Mouse (Mus musculus) forebrain, embryonic 12.5 days (tissue): ENCODE data around the gene Lsg1. TPM values are rescaled to one million over a fixed set of nuclear protein-coding genes. Genes with fewer than 3 reads are reported as not detected.

Experiments
- ATAC-seq: fragments of 200-750 bp; cut with Nextera tagmentation; 2 replicates; pipeline ENCODE4 v1.8.0; 2017; ENCODE audit warnings: moderate TSS enrichment; ENCODE audit not compliant: low FRiP score
- H3K27ac ChIP-seq: fragments of 300-500 bp; sonication (generic); 2 replicates; pipeline ENCODE4 v1.5.1; 2016; ENCODE audit warnings: mild to moderate bottlenecking
- H3K27me3 ChIP-seq: fragments of 300-500 bp; sonication (generic); 2 replicates; pipeline ENCODE4 v1.6.1; 2016; ENCODE audit warnings: mild to moderate bottlenecking
- H3K36me3 ChIP-seq: fragments of 300-500 bp; sonication (generic); replicated peaks from 2 replicates; pipeline ENCODE4 v1.6.1; 2016; ENCODE audit warnings: mild to moderate bottlenecking
- H3K4me1 ChIP-seq: fragments of 300-500 bp; sonication (generic); 2 replicates; pipeline ENCODE4 v1.6.1; 2016
- H3K4me2 ChIP-seq: fragments of 300-500 bp; sonication (generic); 2 replicates; pipeline ENCODE4 v1.6.1; 2016; ENCODE audit warnings: mild to moderate bottlenecking, moderate library complexity
- H3K4me3 ChIP-seq: fragments of 300-500 bp; sonication (generic); replicated peaks from 2 replicates; pipeline ENCODE4 v1.5.1; 2016; ENCODE audit warnings: mild to moderate bottlenecking
- H3K9ac ChIP-seq: fragments of 300-500 bp; sonication (generic); 2 replicates; pipeline ENCODE4 v1.6.1; 2016; ENCODE audit warnings: mild to moderate bottlenecking
- H3K9me3 ChIP-seq: fragments of 300-500 bp; sonication (generic); 2 replicates; pipeline ENCODE4 v1.6.1; 2016
- WGBS: fragments of 180-500 bp; shearing (Covaris S2); methylation state at CpG from one replicate; pipeline ENCODE4 v1.1.7; 2016; 5-methylcytosine and 5-hydroxymethylcytosine counted together
- polyA plus RNA-seq: library from polyadenylated mRNA; unstranded; fragments of >200 nt; fragmentation: Nextera tagmentation; extraction: Ambion mirVana; gene quantifications from 2 replicates; pipeline ENCODE4 v1.2.1, GENCODE M21; 2016

The Lsg1 gene
- polyA plus RNA-seq, 1 experiment from 2014 or later = 79.6 TPM

GRCm38 (mm10) chr16:30596959-30597681 is 9.7 kb upstream of the Lsg1 start:
- H3K27me3 ChIP-seq = peaks cover 73% of the 10 kb centered on the region
- peaks cover 43% of the 10 kb centered on the region for H3K4me1 ChIP-seq
- H3K36me3 ChIP-seq = no peaks in the 10 kb centered on the region
- 9% methylated on average over 16 of the region's 16 CpGs for WGBS
- ATAC-seq = peak; percentile 50; the same call in 1 of the 2 replicates
- peak overlapping the region; percentile 37 for H3K4me2 ChIP-seq
- H3K9ac ChIP-seq = no peak overlapping the region; the same call in 1 of the 2 replicates
- no peak overlapping the region for H3K27ac ChIP-seq
- peak overlapping the region; percentile 5; the same call in 1 of the 2 replicates for H3K4me3 ChIP-seq
- H3K9me3 ChIP-seq = no peaks in the 10 kb centered on the region

- H3K27ac ChIP-seq = no peak overlapping the region
- 26% methylated on average over 14 of the region's 14 CpGs for WGBS
- H3K9ac ChIP-seq = no peak overlapping the region
- no peak overlapping the region for H3K4me3 ChIP-seq
- H3K36me3 ChIP-seq = no peaks in the 10 kb centered on the region
- no peak overlapping the region for H3K4me2 ChIP-seq
- peaks cover 62% of the 10 kb centered on the region for H3K27me3 ChIP-seq
- no peaks in the 10 kb centered on the region for H3K9me3 ChIP-seq
- no peak for ATAC-seq
- peaks cover 32% of the 10 kb centered on the region for H3K4me1 ChIP-seq
These were observed 8.6 kb upstream of the Lsg1 start for GRCm38 (mm10) chr16:30595835-30596557.

- Histone ChIP-seq H3K27ac (no peak overlapping the region), H3K36me3 (no peaks in the 10 kb centered on the region), H3K4me1 (peaks cover 26% of the 10 kb centered on the region), H3K4me2 (no peak overlapping the region), H3K9ac (no peak overlapping the region), H3K4me3 (no peak overlapping the region), H3K27me3 (peaks cover 57% of the 10 kb centered on the region), H3K9me3 (no peaks in the 10 kb centered on the region)
- no peak for ATAC-seq
- WGBS = 50% methylated on average over 3 of the region's 3 CpGs
These were observed 8.0 kb upstream of the Lsg1 start for GRCm38 (mm10) chr16:30595356-30595755.

- Histone ChIP-seq H3K9ac (no peak overlapping the region), H3K4me1 (peaks cover 12% of the 10 kb centered on the region), H3K9me3 (no peaks in the 10 kb centered on the region), H3K4me3 (no peak overlapping the region), H3K36me3 (no peaks in the 10 kb centered on the region), H3K27me3 (peaks cover 34% of the 10 kb centered on the region), H3K4me2 (no peak overlapping the region), H3K27ac (no peak overlapping the region)
- WGBS = 43% methylated on average over 3 of the region's 3 CpGs
- no peak for ATAC-seq
These were observed 4.6 kb upstream of the Lsg1 start for GRCm38 (mm10) chr16:30591990-30592389.

GRCm38 (mm10) chr16:30590264-30591209 is 3.1 kb upstream of the Lsg1 start:
- no peak overlapping the region for H3K4me3 ChIP-seq
- WGBS = 47% methylated on average over 7 of the region's 7 CpGs
- no peak for ATAC-seq
- H3K4me1 ChIP-seq = peaks cover 13% of the 10 kb centered on the region
- no peak overlapping the region for H3K27ac ChIP-seq
- no peaks in the 10 kb centered on the region for H3K9me3 ChIP-seq
- H3K4me2 ChIP-seq = no peak overlapping the region
- peaks cover 2% of the 10 kb centered on the region for H3K36me3 ChIP-seq
- no peak overlapping the region for H3K9ac ChIP-seq
- H3K27me3 ChIP-seq = peaks cover 22% of the 10 kb centered on the region

GRCm38 (mm10) chr16:30586935-30587493 is 378 bp downstream of the Lsg1 start:
- peaks cover 15% of the 10 kb centered on the region for H3K4me1 ChIP-seq
- H3K9me3 ChIP-seq = no peaks in the 10 kb centered on the region
- peak overlapping the region; percentile 82 for H3K4me3 ChIP-seq
- H3K36me3 ChIP-seq = peaks cover 36% of the 10 kb centered on the region
- H3K27me3 ChIP-seq = peaks cover 5% of the 10 kb centered on the region; the same call in 1 of the 2 replicates
- no peak for ATAC-seq
- peak overlapping the region; percentile 90 for H3K4me2 ChIP-seq
- H3K9ac ChIP-seq = peak overlapping the region; percentile 73
- H3K27ac ChIP-seq = no peak overlapping the region
- 3% methylated on average over 19 of the region's 19 CpGs for WGBS

DNA sequence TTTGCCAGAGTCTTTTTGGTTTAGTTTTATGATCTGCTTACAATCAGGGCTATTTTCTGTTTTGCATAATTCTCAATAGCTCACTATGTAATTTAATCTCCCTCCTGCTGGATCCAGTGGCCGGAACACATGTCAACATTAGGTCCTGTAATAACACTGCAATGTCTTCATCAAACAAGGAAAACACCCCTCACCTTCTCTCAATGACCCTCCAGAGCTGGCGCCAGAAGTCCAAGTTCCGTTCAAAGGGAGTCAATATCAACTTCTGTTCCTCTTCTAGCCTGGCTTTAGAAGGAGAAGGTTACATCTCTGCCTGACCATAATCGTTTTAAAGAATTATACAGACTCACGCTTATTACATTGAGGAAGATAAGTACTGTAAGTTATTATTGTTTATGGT is 6.6 kb downstream of the Lsg1 start:
- no peak overlapping the region for H3K4me2 ChIP-seq
- no peak overlapping the region for H3K4me3 ChIP-seq
- no peak for ATAC-seq
- no peak overlapping the region for H3K9ac ChIP-seq
- H3K9me3 ChIP-seq = no peaks in the 10 kb centered on the region
- peaks cover 98% of the 10 kb centered on the region for H3K36me3 ChIP-seq
- 0 out of 2 replicates have a peak, but pooled peaks cover 4% of the 10 kb centered on the region for H3K4me1 ChIP-seq
- H3K27ac ChIP-seq = no peak overlapping the region
- WGBS = 98% methylated on average over 5 of the region's 5 CpGs
- H3K27me3 ChIP-seq = no peaks in the 10 kb centered on the region

- no peak overlapping the region for H3K27ac ChIP-seq
- H3K4me3 ChIP-seq = no peak overlapping the region
- no peak for ATAC-seq
- peaks cover 95% of the 10 kb centered on the region for H3K36me3 ChIP-seq
- H3K4me2 ChIP-seq = no peak overlapping the region
- H3K4me1 ChIP-seq = no peaks in the 10 kb centered on the region
- WGBS = 84% methylated on average over 1 of the region's 1 CpGs
- H3K27me3 ChIP-seq = no peaks in the 10 kb centered on the region
- H3K9me3 ChIP-seq = no peaks in the 10 kb centered on the region
- H3K9ac ChIP-seq = no peak overlapping the region
These were observed 11.0 kb downstream of the Lsg1 start for GRCm38 (mm10) chr16:30576392-30576791.

DNA sequence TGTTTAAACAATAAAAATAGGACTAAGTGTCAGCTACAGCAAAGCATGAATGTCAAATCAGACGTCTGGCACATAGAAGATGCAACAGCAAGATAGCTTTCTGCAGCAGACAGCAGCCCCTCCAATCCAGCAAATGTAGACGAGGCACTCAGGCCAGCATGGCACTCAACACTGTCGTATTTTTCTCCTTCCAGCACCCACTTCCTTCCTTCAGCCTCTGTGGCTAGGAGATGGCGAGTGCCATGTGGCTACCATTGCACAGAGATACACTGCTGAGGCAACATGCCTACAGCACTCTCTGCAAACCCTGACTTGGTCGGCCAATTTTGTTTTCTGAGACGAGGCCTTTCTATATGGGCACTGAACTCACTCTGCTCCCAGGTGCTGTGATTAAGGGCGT is 11.6 kb downstream of the Lsg1 start:
- Histone ChIP-seq H3K9me3 (no peaks in the 10 kb centered on the region), H3K27ac (no peak overlapping the region), H3K4me2 (no peak overlapping the region), H3K27me3 (no peaks in the 10 kb centered on the region), H3K4me1 (no peaks in the 10 kb centered on the region), H3K36me3 (peaks cover 95% of the 10 kb centered on the region), H3K4me3 (no peak overlapping the region), H3K9ac (no peak overlapping the region)
- no peak for ATAC-seq
- WGBS = 88% methylated on average over 7 of the region's 7 CpGs

DNA sequence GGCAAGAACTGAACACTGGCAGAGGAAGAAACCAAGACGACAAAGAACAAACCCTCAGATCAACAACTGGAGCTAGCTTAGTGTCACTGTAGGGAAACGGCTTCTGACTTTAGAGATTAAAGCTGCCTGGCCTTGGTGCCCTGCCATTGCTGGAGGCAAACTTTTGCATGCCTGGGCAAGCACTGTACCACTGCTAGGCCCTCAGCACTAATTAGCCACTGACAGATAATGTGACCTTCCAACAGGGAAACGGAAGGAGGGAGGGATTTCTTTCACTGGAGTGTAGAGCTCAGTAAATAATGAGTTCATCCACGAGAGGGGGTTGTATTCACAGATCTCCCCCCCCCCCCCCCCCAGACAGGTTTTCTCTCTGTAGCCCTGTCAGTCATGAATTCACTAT is 15.2 kb downstream of the Lsg1 start:
- H3K9me3 ChIP-seq = no peaks in the 10 kb centered on the region
- H3K27me3 ChIP-seq = no peaks in the 10 kb centered on the region
- H3K4me3 ChIP-seq = no peak overlapping the region
- no peaks in the 10 kb centered on the region for H3K4me1 ChIP-seq
- H3K27ac ChIP-seq = no peak overlapping the region
- H3K36me3 ChIP-seq = peaks cover 93% of the 10 kb centered on the region
- WGBS = 33% methylated on average over 4 of the region's 4 CpGs
- no peak overlapping the region for H3K9ac ChIP-seq
- ATAC-seq = no peak
- no peak overlapping the region for H3K4me2 ChIP-seq

- no peak overlapping the region for H3K4me2 ChIP-seq
- H3K9ac ChIP-seq = no peak overlapping the region
- no peak for ATAC-seq
- WGBS = 96% methylated on average over 5 of the region's 5 CpGs
- no peaks in the 10 kb centered on the region for H3K4me1 ChIP-seq
- no peak overlapping the region for H3K4me3 ChIP-seq
- H3K27ac ChIP-seq = no peak overlapping the region
- peaks cover 93% of the 10 kb centered on the region for H3K36me3 ChIP-seq
- H3K27me3 ChIP-seq = no peaks in the 10 kb centered on the region
- H3K9me3 ChIP-seq = no peaks in the 10 kb centered on the region
These were observed 16.0 kb downstream of the Lsg1 start for GRCm38 (mm10) chr16:30571378-30571777.

DNA sequence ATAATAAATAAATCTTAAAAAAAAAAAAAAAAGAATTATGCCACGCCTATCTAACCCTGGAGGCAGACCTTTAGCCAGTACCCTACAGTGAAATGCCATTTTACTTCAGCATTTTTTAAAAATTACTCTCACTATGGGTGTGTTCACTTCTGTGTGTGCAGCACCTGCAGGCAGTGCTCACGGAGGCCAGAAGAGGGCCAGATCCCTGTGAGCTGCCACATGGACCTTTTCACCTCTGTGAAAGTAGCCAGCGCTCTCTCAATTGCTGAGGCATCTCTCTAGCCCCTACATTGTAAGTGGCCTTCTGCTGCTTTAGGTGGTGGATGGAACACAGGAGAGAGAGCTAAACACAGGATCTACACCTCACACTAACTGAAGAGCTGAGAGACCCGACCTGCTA is 17.2 kb downstream of the Lsg1 start:
- H3K27ac ChIP-seq = no peak overlapping the region
- no peaks in the 10 kb centered on the region for H3K9me3 ChIP-seq
- H3K27me3 ChIP-seq = no peaks in the 10 kb centered on the region
- H3K4me2 ChIP-seq = no peak overlapping the region
- 90% methylated on average over 4 of the region's 4 CpGs for WGBS
- H3K4me3 ChIP-seq = no peak overlapping the region
- H3K4me1 ChIP-seq = no peaks in the 10 kb centered on the region
- no peak for ATAC-seq
- peaks cover 91% of the 10 kb centered on the region for H3K36me3 ChIP-seq
- no peak overlapping the region for H3K9ac ChIP-seq
